Mouse (Mus musculus) liver, embryonic 14.5 days (tissue): ENCODE measurements around the gene Wdr31.

Source experiments
- CTCF ChIP-seq: IDR thresholded peaks from 2 replicates; pipeline ENCODE4 v1.5.1; 2016; ENCODE audit warnings: antibody characterized with exemption, low read depth, control low read depth
- EP300 ChIP-seq: IDR thresholded peaks from 2 replicates; pipeline ENCODE4 v1.6.1; 2016; ENCODE audit warnings: antibody characterized with exemption, low read depth

- no peak for TF ChIP-seq CTCF
- TF ChIP-seq EP300, result no peak
Observed at GRCm38 (mm10) chr4:62433939-62434870, 36.5 kb downstream of the Wdr31 start.
